Mouse (Mus musculus) cerebellum, postnatal 25 days (tissue): Measurements from ENCODE around the gene Slc25a11.

Source experiments
- DNase-seq, 2 experiments: peaks; one replicate each; pipeline ENCODE4 v3.0.0; 2021; ENCODE audit warnings: mixed read lengths in 2 of 2

Gene Slc25a11

GRCm38 (mm10) chr11:70646691-70647650, at the start of gene Slc25a11, which contains the start of gene Rnf167:
TSS of gene Slc25a11 (minus strand) at chr11:70647479.
TSS of gene Rnf167 (plus strand) at chr11:70647235.
- peak; percentile 95 to 98 for DNase-seq

- DNase-seq = no peak
Observed at GRCm38 (mm10) chr11:70693504-70693903, 46.2 kb upstream of the Slc25a11 start.

GRCm38 (mm10) chr11:70689578-70689977, 42.3 kb upstream of the Slc25a11 start:
- DNase-seq = peak in 1 of 2 experiments; percentile 4

GRCm38 (mm10) chr11:70688372-70688771, 41.1 kb upstream of the Slc25a11 start:
- no peak for DNase-seq

GRCm38 (mm10) chr11:70687601-70688199, 40.4 kb upstream of the Slc25a11 start, which contains the start of gene Camta2:
TSS of gene Camta2 (minus strand) at chr11:70688105.
- DNase-seq = peak; percentile 93 to 95

GRCm38 (mm10) chr11:70686901-70687566, 39.8 kb upstream of the Slc25a11 start:
- peak; percentile 73 to 78 for DNase-seq

GRCm38 (mm10) chr11:70683640-70684039, 36.4 kb upstream of the Slc25a11 start:
- DNase-seq = no peak

- DNase-seq = peak in 1 of 2 experiments; percentile 44
Observed at GRCm38 (mm10) chr11:70681897-70682581, 34.8 kb upstream of the Slc25a11 start.

GRCm38 (mm10) chr11:70681170-70681569, 33.9 kb upstream of the Slc25a11 start:
- no peak for DNase-seq

- no peak for DNase-seq
Observed at GRCm38 (mm10) chr11:70679894-70680293, 32.6 kb upstream of the Slc25a11 start.

GRCm38 (mm10) chr11:70679361-70679760, 32.1 kb upstream of the Slc25a11 start:
- DNase-seq = no peak

GRCm38 (mm10) chr11:70678576-70678975, 31.3 kb upstream of the Slc25a11 start:
- no peak for DNase-seq

- peak in 1 of 2 experiments; percentile 6 for DNase-seq
Observed at GRCm38 (mm10) chr11:70678092-70678491, 30.8 kb upstream of the Slc25a11 start.

GRCm38 (mm10) chr11:70674501-70674900, 27.2 kb upstream of the Slc25a11 start:
- no peak for DNase-seq

GRCm38 (mm10) chr11:70674014-70674413, 26.7 kb upstream of the Slc25a11 start:
- DNase-seq = peak in 1 of 2 experiments; percentile 30

GRCm38 (mm10) chr11:70671333-70672047, 24.2 kb upstream of the Slc25a11 start:
- no peak for DNase-seq

GRCm38 (mm10) chr11:70670483-70670882, 23.2 kb upstream of the Slc25a11 start:
- peak; percentile 47 to 51 for DNase-seq

- peak; percentile 76 to 83 for DNase-seq
Observed at GRCm38 (mm10) chr11:70669582-70670345, 22.5 kb upstream of the Slc25a11 start.

GRCm38 (mm10) chr11:70668771-70669505, 21.7 kb upstream of the Slc25a11 start, which contains the start of gene Spag7:
TSS of gene Spag7 (minus strand) at chr11:70669416.
- peak; percentile 96 to 97 for DNase-seq

GRCm38 (mm10) chr11:70668335-70668770, 21.1 kb upstream of the Slc25a11 start:
- DNase-seq = peak; percentile 85 to 87
